In genomic region chr11:70029130-70029801, GRCm38 (mm10) we compare ENCODE assay signal across 8 mouse cellular contexts. TPM values are rescaled to one million over a fixed set of nuclear protein-coding genes. Genes with fewer than 3 reads are reported as not detected.
DNase-seq lines count a peak whose midpoint lies in the region; ATAC-seq and TF ChIP-seq lines count a peak whose summit lies in the region.

No protein-coding gene starts in this region.

- peaks cover 8% of the 10 kb centered on the region; the same call in 1 of the 2 replicates for H3K36me3 ChIP-seq in ES-E14 (ENCODE audit: control insufficient read depth, insufficient read depth, low read length, poor library complexity, severe bottlenecking)
- peaks cover 26% of the 10 kb centered on the region for H3K36me3 ChIP-seq in forebrain, embryonic 15.5 days

- no peak overlapping the region for H3K27ac ChIP-seq in ES-E14 (ENCODE audit: insufficient read depth, low read depth, low read length, poor library complexity, severe bottlenecking)
- H3K27ac ChIP-seq in brown adipose tissue, adult 24 weeks (replicated peaks; ENCODE audit: low read depth, low read length), result 0 out of 2 replicates have a peak overlapping the region, but pooled peaks have one; percentile 24
- peak overlapping the region; percentile 95 for H3K27ac ChIP-seq in forebrain, embryonic 15.5 days (replicated peaks)

- H3K4me1 ChIP-seq in ES-E14 (ENCODE audit: control insufficient read depth in 2 of 2, insufficient read depth in 2 of 2, low read length in 2 of 2, poor library complexity in 1 of 2), result peaks cover 0 to 11% of the 10 kb centered on the region in 2 experiments; a peak in 2 of 4 replicates
- H3K4me1 ChIP-seq in brown adipose tissue, adult 24 weeks (ENCODE audit: control insufficient read depth, insufficient read depth, insufficient read length, low read length), result no peaks in the 10 kb centered on the region
- peaks cover 64% of the 10 kb centered on the region for H3K4me1 ChIP-seq in forebrain, embryonic 15.5 days

- intact Hi-C loops in heart, postnatal 10 days (cut with DNase I), result no loop called here

- H3K9ac ChIP-seq in ES-E14 (ENCODE audit: insufficient read depth, low read depth, low read length, poor library complexity, severe bottlenecking), result no peak overlapping the region
- H3K9ac ChIP-seq in forebrain, embryonic 15.5 days (replicated peaks), result peak overlapping the region; percentile 39

- no peaks in the 10 kb centered on the region for H3K9me3 ChIP-seq in ES-E14 (ENCODE audit: control insufficient read depth, insufficient read depth, low read depth, low read length)
- no peaks in the 10 kb centered on the region for H3K9me3 ChIP-seq in forebrain, embryonic 15.5 days

- WGBS in forebrain, embryonic 15.5 days, result under 1% methylated on average over 20 of the region's 20 CpGs

- peak; percentile 92 for ATAC-seq in forebrain, embryonic 15.5 days (replicated peaks)

- in situ Hi-C loops in ES-E14 (cut with MboI; ENCODE audit: low sequenced_read_pairs in 2 of 2, unreplicated experiment in 2 of 2), result no loop called here

- no peaks in the 10 kb centered on the region for H3K27me3 ChIP-seq in forebrain, embryonic 15.5 days

- peak overlapping the region; percentile 9 to 36; a peak in 3 of 4 replicates for H3K4me3 ChIP-seq in ES-E14 (ENCODE audit: insufficient read depth in 1 of 2, low read depth in 1 of 2, low read length in 2 of 2, poor library complexity in 1 of 2, severe bottlenecking in 1 of 2)
- peak overlapping the region; percentile 30; the same call in 1 of the 2 replicates for H3K4me3 ChIP-seq in brown adipose tissue, adult 24 weeks (ENCODE audit: insufficient read depth, low read depth, low read length)
- H3K4me3 ChIP-seq in forebrain, embryonic 15.5 days, result peak overlapping the region; percentile 30

- peak overlapping the region; percentile 48 for H3K4me2 ChIP-seq in forebrain, embryonic 15.5 days (replicated peaks)

- DNase-seq in ES-E14 (ENCODE audit: low read depth, low spot score), result peak; percentile 99
- DNase-seq in heart, postnatal 10 days, result peak; percentile 84 to 87
- DNase-seq in layer of hippocampus, postnatal 14 days (ENCODE audit: low spot score in 2 of 2), result peak; percentile 81 to 92
- peak; percentile 50 for DNase-seq in lung, postnatal 14 days
- peak; percentile 97 for DNase-seq in retina, postnatal 1 day
- DNase-seq in urinary bladder, postnatal 36 days (ENCODE audit: low spot score in 2 of 2), result peak; percentile 29 to 54

TF ChIP-seq in ES-E14, 5 proteins besides CTCF, POLR2A, EP300 and RAD21:
- TF ChIP-seq CHD2 (IDR thresholded peaks at IDR 0.05; ENCODE audit: low read depth, low read length), result no peak
- TF ChIP-seq ZNF384 (IDR thresholded peaks at IDR 0.05; ENCODE audit: low read depth, low read length), result no peak
- no peak for TF ChIP-seq ZC3H11A (IDR thresholded peaks at IDR 0.05; ENCODE audit: borderline replicate concordance, low read depth, low read length)
- TF ChIP-seq MAFK (IDR thresholded peaks at IDR 0.05; ENCODE audit: insufficient read depth, low read depth, low read length), result no peak
- TF ChIP-seq HCFC1 (IDR thresholded peaks at IDR 0.05; ENCODE audit: borderline replicate concordance, insufficient read depth, low read length), result no peak

RNA-seq across cellular contexts. Expression of gene Dlg4, which starts 12.5 kb away (rescaled TPM):
- 10.8 and 11.4 TPM in 2 replicates for total RNA-seq in ES-E14 (2012; rRNA removed)
- 2.4 and 2.7 TPM in 2 replicates for polyA plus RNA-seq in brown adipose tissue, adult 24 weeks (2012; ENCODE audit: insufficient read depth, insufficient read length, missing spikeins)
- 27.8 and 29.8 TPM in 2 replicates for polyA plus RNA-seq in forebrain, embryonic 15.5 days (2015; fragmentation: Nextera tagmentation; extraction: Ambion mirVana)
- total RNA-seq in heart, postnatal 10 days (2021), result 10 to 100 TPM; 11.5 to 12.0 TPM
- 100 to 1,000 TPM; 845 to 900 TPM for total RNA-seq in layer of hippocampus, postnatal 14 days (2021)

RNA-seq across cellular contexts. Expression of gene Acadvl, which starts 14.1 kb away (rescaled TPM):
- total RNA-seq in ES-E14 (2012; rRNA removed), result 32.5 and 48.7 TPM in 2 replicates
- 1,981 and 2,287 TPM in 2 replicates for polyA plus RNA-seq in brown adipose tissue, adult 24 weeks (2012; ENCODE audit: insufficient read depth, insufficient read length, missing spikeins)
- 57.0 and 60.7 TPM in 2 replicates for polyA plus RNA-seq in forebrain, embryonic 15.5 days (2015; fragmentation: Nextera tagmentation; extraction: Ambion mirVana)
- total RNA-seq in heart, postnatal 10 days (2021), result 1,000 to 10,000 TPM; 1,260 to 1,282 TPM
- total RNA-seq in layer of hippocampus, postnatal 14 days (2021), result 10 to 100 TPM; 62.3 to 69.2 TPM

RNA-seq across cellular contexts. Expression of gene Asgr1, which starts 24.6 kb away (rescaled TPM):
- total RNA-seq in ES-E14 (2012; rRNA removed), result 0.58 TPM in 1 of 2 replicates, not detected in the other
- 0.87 TPM in 1 of 2 replicates, not detected in the other for polyA plus RNA-seq in brown adipose tissue, adult 24 weeks (2012; ENCODE audit: insufficient read depth, insufficient read length, missing spikeins)
- 1.8 and 2.0 TPM in 2 replicates for polyA plus RNA-seq in forebrain, embryonic 15.5 days (2015; fragmentation: Nextera tagmentation; extraction: Ambion mirVana)
- total RNA-seq in heart, postnatal 10 days (2021), result under 1 TPM in 1 of 2 experiments, not detected in 1; 0.22 TPM
- 1 to 10 TPM in 1 of 2 experiments, under 1 TPM in 1; 0.88 to 1.0 TPM for total RNA-seq in layer of hippocampus, postnatal 14 days (2021)

RNA-seq across cellular contexts. Expression of gene Dvl2, which starts 28.9 kb away (rescaled TPM):
- total RNA-seq in ES-E14 (2012; rRNA removed), result 47.4 and 70.9 TPM in 2 replicates
- 2.6 and 4.9 TPM in 2 replicates for polyA plus RNA-seq in brown adipose tissue, adult 24 weeks (2012; ENCODE audit: insufficient read depth, insufficient read length, missing spikeins)
- 35.3 and 37.5 TPM in 2 replicates for polyA plus RNA-seq in forebrain, embryonic 15.5 days (2015; fragmentation: Nextera tagmentation; extraction: Ambion mirVana)
- total RNA-seq in heart, postnatal 10 days (2021), result 10 to 100 TPM in 1 of 2 experiments, 1 to 10 TPM in 1; 8.6 to 11.8 TPM
- 10 to 100 TPM; 29.3 to 29.7 TPM for total RNA-seq in layer of hippocampus, postnatal 14 days (2021)

RNA-seq across cellular contexts. Expression of gene Phf23, which starts 33.7 kb away (rescaled TPM):
- 64.7 and 80.9 TPM in 2 replicates for total RNA-seq in ES-E14 (2012; rRNA removed)
- 24.2 and 26.4 TPM in 2 replicates for polyA plus RNA-seq in brown adipose tissue, adult 24 weeks (2012; ENCODE audit: insufficient read depth, insufficient read length, missing spikeins)
- 71.5 and 75.6 TPM in 2 replicates for polyA plus RNA-seq in forebrain, embryonic 15.5 days (2015; fragmentation: Nextera tagmentation; extraction: Ambion mirVana)
- total RNA-seq in heart, postnatal 10 days (2021), result 10 to 100 TPM; 23.1 to 27.7 TPM
- 10 to 100 TPM; 38.0 to 40.0 TPM for total RNA-seq in layer of hippocampus, postnatal 14 days (2021)

Comparison
In these comparisons a context has a peak if more than half of its experiments do, and no peak if none do; other contexts are left out.
1. DNase-seq: peak in every context shown above with its lines; median percentile 99 in ES-E14; 97 in retina, postnatal 1 day; 86 in layer of hippocampus, postnatal 14 days; 86 in heart, postnatal 10 days; 50 in lung, postnatal 14 days; 42 in urinary bladder, postnatal 36 days.
2. RNA of gene Dlg4, which starts 12.5 kb away (total RNA-seq): 845 to 900 TPM in layer of hippocampus, postnatal 14 days; 11.5 to 12.0 TPM in heart, postnatal 10 days and 10.8 to 11.4 TPM in ES-E14; every median in the first group is over 10 times any median in the second.
3. RNA of gene Acadvl, which starts 14.1 kb away (total RNA-seq): 1,260 to 1,282 TPM in heart, postnatal 10 days; 62.3 to 69.2 TPM in layer of hippocampus, postnatal 14 days and 32.5 to 48.7 TPM in ES-E14; every median in the first group is over 10 times any median in the second.
4. Peak in every context shown above with its lines, with median percentiles within 50 percentile points of each other: H3K4me3 ChIP-seq.